Mouse (Mus musculus) lung, postnatal 0 days (tissue): Measurements from ENCODE around the gene Pak1.

Source experiments
- CTCF ChIP-seq: IDR thresholded peaks from 2 replicates; pipeline ENCODE4 v1.5.1; 2016; ENCODE audit warnings: antibody characterized with exemption, mild to moderate bottlenecking
- EP300 ChIP-seq: IDR thresholded peaks from 2 replicates; pipeline ENCODE4 v1.6.1; 2016; ENCODE audit warnings: antibody characterized with exemption, mild to moderate bottlenecking, control low read depth

DNA sequence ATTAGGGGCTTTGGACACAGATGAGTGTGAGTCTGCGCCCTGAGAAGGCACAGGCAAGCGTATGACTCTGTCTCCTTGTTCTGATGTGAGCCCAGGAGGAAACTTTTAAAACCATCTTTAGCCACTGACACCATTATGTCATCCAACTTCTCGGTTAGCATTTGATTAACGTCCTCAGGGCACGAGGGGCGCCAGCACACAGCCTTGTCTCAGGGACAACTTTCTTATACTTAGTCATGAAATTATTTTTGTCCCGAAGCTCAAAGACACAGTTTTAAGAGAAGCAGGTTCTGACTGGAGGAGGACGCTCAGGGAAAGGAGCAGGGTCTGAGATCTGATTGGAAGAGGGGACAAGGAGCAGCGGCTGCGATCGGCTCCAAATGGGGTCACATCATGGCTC lies 23.8 kb upstream of the Pak1 start:
- TF ChIP-seq CTCF: no peak
- TF ChIP-seq EP300: no peak
